Mouse (Mus musculus): ENCODE data around the gene Myo9b. TPM values are rescaled to one million over a fixed set of nuclear protein-coding genes. Genes with fewer than 3 reads are reported as not detected.
A peak's percentile ranks its signal among the peaks of the same experiment; 100 is the strongest.
"Not testable (repeated sequence)": the region's sequence is repeated elsewhere in the genome, so short reads cannot be mapped to it uniquely, and the experiment has no call there.

Myo9b gene
- 10 to 100 TPM; 24.1 to 28.2 TPM for total RNA-seq (2021)

GRCm38 (mm10) chr8:71272286-71273150, at the start of gene Myo9b, which contains the start of gene Haus8:
TSS of gene Myo9b (plus strand) at chr8:71272714.
TSS of gene Haus8 (minus strand) at chr8:71272934.
- intact Hi-C loops (cut with DNase I): loop anchor here (2.0 kb wide), 2 partner anchors 40 to 52 kb away; no protein-coding TSS in a partner anchor
- peak; percentile 98 for DNase-seq

GRCm38 (mm10) chr8:71224560-71224959, 48.0 kb upstream of the Myo9b start:
- DNase-seq: no peak
- intact Hi-C loops (cut with DNase I): no loop called here

- DNase-seq: no peak
- intact Hi-C loops (cut with DNase I): no loop called here
Observed at GRCm38 (mm10) chr8:71242757-71243156, 29.8 kb upstream of the Myo9b start.

GRCm38 (mm10) chr8:71248203-71248602, 24.3 kb upstream of the Myo9b start:
- no peak for DNase-seq
- intact Hi-C loops (cut with DNase I): no loop called here

- no peak for DNase-seq
- intact Hi-C loops (cut with DNase I): no loop called here
Observed at GRCm38 (mm10) chr8:71256545-71257232, 15.8 kb upstream of the Myo9b start.

- DNase-seq: peak in 1 of 2 experiments; percentile 20
Observed at GRCm38 (mm10) chr8:71261234-71261633, 11.3 kb upstream of the Myo9b start.

GRCm38 (mm10) chr8:71267690-71268089, 4.8 kb upstream of the Myo9b start:
- DNase-seq: no peak

More at GRCm38 (mm10) chr8:71261234-71261633, 11.3 kb upstream of the Myo9b start:
- intact Hi-C loops (cut with DNase I): loop anchor here (5.0 kb wide), 1 partner anchor 141 kb away; no protein-coding TSS in a partner anchor

GRCm38 (mm10) chr8:71268286-71268685, 4.2 kb upstream of the Myo9b start:
- DNase-seq; intact Hi-C loops (cut with DNase I): not testable (repeated sequence)

More at GRCm38 (mm10) chr8:71267690-71268089, 4.8 kb upstream of the Myo9b start:
- intact Hi-C loops (cut with DNase I): no loop called here

GRCm38 (mm10) chr8:71271630-71272029, 884 bp upstream of the Myo9b start:
- intact Hi-C loops (cut with DNase I): loop anchor here (2.0 kb wide), 2 partner anchors 41 to 53 kb away; no protein-coding TSS in a partner anchor
- no peak for DNase-seq

- DNase-seq: peak in 1 of 2 experiments; percentile 67
- intact Hi-C loops (cut with DNase I): loop anchor here (2.0 kb wide), 2 partner anchors 40 to 52 kb away; no protein-coding TSS in a partner anchor
Observed at GRCm38 (mm10) chr8:71273151-71273510, 617 bp downstream of the Myo9b start.

GRCm38 (mm10) chr8:71274478-71274877, 2.0 kb downstream of the Myo9b start:
- intact Hi-C loops (cut with DNase I): no loop called here
- DNase-seq: no peak

- intact Hi-C loops (cut with DNase I): no loop called here
- DNase-seq: no peak
Observed at GRCm38 (mm10) chr8:71276166-71276565, 3.7 kb downstream of the Myo9b start.

- intact Hi-C loops (cut with DNase I); DNase-seq: not testable (repeated sequence)
Observed at GRCm38 (mm10) chr8:71279409-71279808, 6.9 kb downstream of the Myo9b start.

GRCm38 (mm10) chr8:71281731-71282130, 9.2 kb downstream of the Myo9b start:
- DNase-seq: not testable (repeated sequence)
- intact Hi-C loops (cut with DNase I): loop anchor here (5.0 kb wide), 1 partner anchor 456 kb away; no protein-coding TSS in a partner anchor

GRCm38 (mm10) chr8:71282621-71283020, 10.1 kb downstream of the Myo9b start:
- DNase-seq: no peak
- intact Hi-C loops (cut with DNase I): loop anchor here (5.0 kb wide), 1 partner anchor 455 kb away; no protein-coding TSS in a partner anchor

GRCm38 (mm10) chr8:71286223-71286622, 13.7 kb downstream of the Myo9b start:
- not testable (repeated sequence) for DNase-seq
- intact Hi-C loops (cut with DNase I): loop anchor here (2.0 kb wide), 1 partner anchor 463 kb away; no protein-coding TSS in a partner anchor

- no peak for DNase-seq
Observed at GRCm38 (mm10) chr8:71288441-71288949, 16.0 kb downstream of the Myo9b start.

GRCm38 (mm10) chr8:71289098-71289497, 16.6 kb downstream of the Myo9b start:
- intact Hi-C loops (cut with DNase I): no loop called here
- peak in 1 of 2 experiments; percentile 45 for DNase-seq

More at GRCm38 (mm10) chr8:71288441-71288949, 16.0 kb downstream of the Myo9b start:
- intact Hi-C loops (cut with DNase I): no loop called here

GRCm38 (mm10) chr8:71290211-71290610, 17.7 kb downstream of the Myo9b start:
- DNase-seq: no peak

GRCm38 (mm10) chr8:71290911-71291310, 18.4 kb downstream of the Myo9b start:
- DNase-seq: no peak
- intact Hi-C loops (cut with DNase I): no loop called here

More at GRCm38 (mm10) chr8:71290211-71290610, 17.7 kb downstream of the Myo9b start:
- intact Hi-C loops (cut with DNase I): no loop called here

GRCm38 (mm10) chr8:71291351-71291750, 18.8 kb downstream of the Myo9b start:
- intact Hi-C loops (cut with DNase I): no loop called here
- DNase-seq: no peak
